Mouse (Mus musculus) thymus, postnatal 10 days (tissue): ENCODE data around the gene Tfcp2.
"Not testable (repeated sequence)": the region's sequence is repeated elsewhere in the genome, so short reads cannot be mapped to it uniquely, and the experiment has no call there.

Experiments
- DNase-seq, 2 experiments: peaks; one replicate each; pipeline ENCODE4 v3.0.0; 2021; ENCODE audit warnings: low spot score in 2 of 2

Tfcp2 gene

DNA sequence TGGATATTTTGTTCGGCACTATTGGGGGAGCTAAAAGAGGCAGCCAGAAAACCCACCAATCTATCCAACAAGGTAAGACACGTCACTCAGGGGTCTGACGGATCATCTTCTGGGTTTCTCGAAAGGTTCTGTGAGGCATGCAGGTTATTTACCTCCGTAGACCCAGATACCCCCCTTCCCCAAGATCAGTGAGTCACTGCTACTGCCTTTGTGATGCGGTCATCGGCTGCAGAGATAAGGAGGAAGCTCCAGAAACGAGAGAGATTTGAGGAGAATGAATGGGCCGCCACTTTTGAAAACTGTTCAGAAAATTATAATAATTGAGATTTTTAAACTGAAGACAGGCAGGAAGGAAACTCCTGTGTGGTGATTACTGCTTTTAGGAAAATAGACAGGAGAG lies 4.6 kb upstream of the Tfcp2 start:
- DNase-seq, result no peak

DNA sequence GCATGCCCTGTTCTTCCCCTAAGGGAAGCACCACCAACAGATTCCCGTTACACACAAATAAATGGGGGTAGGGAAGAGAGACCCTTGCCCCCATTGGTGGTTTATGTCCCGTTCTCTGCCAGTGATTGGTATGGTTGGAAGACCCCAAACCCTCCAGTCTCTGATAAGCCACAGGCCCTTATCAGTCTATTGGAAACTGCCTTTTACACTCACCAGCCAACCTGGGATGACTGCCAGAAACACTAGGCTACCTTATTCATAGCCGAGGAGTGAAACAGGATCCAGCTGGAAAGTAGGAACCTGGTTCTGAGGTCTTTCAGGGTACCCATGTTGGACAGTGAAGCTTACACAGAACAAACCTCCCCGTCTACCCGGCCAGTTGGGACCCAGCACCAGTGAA lies 4.2 kb upstream of the Tfcp2 start:
- no peak for DNase-seq

DNA sequence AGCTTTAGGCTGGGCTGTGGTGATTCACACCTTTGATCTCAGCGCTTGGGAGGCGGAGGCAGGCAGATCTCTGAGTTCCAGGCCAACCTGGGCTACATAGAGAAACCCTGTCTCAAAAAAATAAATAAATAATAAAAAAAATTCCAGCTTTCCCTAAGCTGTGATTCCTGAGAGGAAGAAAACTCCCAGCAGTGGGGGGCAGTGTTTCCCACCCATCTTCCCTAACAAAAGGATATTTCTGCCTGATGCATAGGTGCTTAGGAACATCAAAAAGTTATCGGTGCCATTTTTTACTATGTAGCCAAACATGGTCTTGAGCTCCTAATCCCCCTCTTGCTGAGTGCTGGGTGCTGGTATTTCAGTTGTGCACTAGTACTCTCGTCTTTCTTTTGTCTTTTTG lies 1.5 kb downstream of the Tfcp2 start:
- DNase-seq, result no peak

DNA sequence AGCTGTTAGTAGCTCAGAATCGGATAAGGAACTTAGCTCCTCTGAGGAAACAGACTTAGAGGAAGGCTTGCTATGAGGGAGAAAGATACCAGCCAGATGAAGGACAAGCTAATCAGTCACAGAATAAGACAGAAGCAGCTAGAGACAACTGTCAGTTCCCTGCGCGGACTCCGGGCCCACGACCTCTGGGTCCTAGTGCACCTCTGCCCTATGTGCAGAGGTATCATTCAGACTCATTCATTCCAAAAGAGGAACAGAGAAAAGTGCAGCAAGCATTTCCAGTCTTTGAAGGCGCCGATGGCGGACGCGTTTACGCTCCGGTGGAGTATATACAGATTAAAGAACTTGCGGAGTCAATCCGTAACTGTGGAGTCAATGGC lies 8.2 kb downstream of the Tfcp2 start:
- DNase-seq, result not testable (repeated sequence)

DNA sequence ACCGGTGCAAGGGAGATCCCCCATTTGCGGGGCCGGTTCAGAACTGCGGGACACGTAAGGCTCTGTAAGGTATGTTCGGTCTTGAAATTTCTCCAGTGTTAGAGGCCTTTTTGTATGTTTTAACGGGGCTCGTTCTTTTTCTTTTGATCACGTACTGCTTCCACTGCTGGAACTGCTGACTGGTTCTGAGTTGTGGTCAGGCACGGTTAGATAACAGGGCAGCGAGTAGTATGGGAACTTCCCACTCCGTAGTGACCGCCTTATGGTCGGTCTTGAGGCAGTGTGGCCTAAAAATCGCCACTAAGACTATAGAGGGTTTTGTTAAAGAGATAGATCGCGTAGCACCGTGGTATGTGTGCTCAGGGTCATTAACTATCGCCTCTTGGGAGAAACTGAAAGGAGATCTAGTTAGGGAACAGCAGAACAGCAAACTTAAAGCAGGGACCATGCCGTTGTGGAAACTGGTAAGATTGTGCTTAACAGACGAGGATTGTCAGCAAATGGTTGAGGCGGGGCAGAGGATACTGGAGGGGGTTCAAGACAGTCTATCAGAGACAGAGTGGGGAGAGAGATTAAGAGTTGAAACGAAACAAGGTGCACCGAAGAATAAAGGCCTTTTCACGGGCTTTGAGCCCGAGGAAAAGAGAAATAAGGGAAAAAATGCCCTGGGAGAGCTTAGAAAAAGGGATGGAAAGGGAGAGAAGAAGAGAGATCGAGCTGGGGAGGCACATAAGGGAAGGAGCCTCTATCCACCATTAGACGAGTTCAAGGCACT lies 8.7 kb downstream of the Tfcp2 start:
- not testable (repeated sequence) for DNase-seq

DNA sequence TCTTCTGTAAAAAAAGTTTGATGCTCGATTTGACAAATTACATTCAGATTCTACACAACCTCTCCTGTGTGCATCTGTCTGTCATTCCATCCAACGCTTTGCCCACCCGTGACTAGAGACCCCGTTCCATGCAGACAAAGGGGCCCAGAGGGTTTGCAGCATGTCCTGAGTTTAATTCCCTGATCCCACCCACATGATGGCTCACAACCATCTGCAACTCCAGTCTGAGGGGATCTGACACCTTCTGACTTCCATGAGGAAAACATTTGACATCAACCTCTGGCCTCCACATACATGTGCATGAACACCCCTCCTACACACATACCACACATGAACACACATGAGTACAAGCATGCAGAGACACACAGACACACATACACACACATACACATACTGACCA lies 10.4 kb downstream of the Tfcp2 start:
- DNase-seq, result no peak

DNA sequence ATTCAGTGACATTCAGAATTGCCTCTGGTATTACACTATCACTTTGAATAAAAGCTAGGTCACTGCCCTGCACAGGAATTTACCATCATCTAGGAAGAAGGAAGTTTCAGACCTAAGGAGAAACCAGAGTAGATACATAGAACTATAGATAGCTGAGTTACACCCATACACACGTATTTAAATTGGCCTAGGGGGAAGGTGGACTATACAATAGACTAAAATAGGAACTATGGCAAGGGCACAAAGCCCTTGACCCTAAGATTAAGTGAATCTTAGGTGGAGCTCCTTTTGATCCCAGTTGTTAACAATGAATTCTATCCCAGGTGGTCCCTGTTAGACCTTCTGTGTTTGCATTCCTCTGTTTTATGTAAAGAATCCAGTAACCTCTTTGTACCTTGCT lies 10.8 kb downstream of the Tfcp2 start:
- DNase-seq, result not testable (repeated sequence)

DNA sequence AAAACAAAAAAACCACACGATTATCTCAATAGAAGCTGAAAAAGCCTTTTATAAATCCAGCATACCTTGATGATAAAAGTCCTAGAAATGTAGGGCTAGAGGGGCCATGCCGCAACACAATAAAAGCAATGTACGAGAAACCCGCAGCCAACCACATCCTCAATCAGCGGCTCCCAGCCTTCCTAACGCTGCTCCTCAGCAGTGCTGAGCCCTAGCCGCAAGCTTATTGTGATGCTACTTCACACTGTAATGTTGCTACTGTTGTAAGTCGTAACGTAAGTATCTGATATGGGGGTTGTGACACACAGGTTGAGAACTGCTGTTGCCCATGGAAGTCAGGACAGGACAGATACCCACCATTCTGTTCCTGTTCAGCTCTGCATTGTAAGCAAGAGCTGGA lies 12.4 kb downstream of the Tfcp2 start:
- peak in 1 of 2 experiments; percentile 9 for DNase-seq

DNA sequence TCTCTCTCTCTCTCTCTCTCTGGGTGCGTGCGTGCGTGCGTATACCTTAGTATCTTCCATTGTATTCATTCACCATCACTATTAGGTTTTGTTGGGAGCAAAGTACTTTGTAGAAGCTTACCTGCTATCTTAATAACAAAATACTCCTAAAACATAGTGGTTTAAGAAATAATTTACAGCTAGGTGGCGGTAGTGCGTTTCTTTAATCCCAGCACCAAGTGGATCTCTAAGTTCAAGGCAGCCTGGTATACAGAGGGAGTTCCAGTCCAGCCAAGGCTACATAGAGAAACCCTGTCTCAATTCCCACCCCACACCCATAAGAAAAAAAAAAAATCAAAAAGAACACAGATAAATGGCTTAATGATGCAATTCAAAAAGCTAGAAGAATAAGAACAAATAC lies 13.9 kb downstream of the Tfcp2 start:
- peak in 1 of 2 experiments; percentile 68 for DNase-seq

DNA sequence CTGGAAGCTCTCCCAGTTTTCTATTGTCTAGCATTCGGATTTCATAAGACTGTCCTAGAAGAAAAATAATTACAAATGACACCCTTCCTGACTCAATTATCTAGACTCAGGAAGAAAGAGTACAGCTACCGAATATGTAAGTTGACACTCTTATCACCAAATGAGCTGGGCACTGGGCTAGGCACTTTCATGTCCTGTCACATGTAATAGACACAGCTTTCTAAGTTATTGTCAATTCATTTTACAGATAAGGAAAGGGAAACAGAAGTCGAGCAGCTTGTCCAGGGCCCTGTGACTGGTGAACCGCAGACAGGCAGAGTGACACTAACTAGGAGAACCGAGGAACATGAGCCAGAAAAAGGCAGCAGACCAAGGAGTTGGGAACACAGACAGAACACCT lies 23.9 kb downstream of the Tfcp2 start:
- no peak for DNase-seq

DNA sequence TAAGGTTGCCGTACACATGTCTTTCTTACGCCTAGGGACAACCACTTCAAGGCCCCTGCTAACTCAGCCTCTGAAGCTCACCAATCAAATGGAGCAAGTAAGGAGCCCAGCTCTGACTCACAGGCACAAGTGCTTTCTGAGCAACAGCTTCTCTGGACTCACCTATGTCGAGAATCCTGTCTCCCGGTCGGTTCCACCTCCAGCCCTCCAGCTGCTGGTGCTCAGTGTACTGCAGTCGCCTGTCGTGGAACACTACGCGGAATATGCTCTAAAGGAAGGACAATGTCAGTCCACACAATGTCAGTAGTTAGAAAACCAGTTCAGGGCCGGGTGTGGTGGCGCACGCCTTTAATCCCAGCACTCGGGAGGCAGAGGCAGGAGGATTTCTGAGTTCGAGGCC lies 26.4 kb downstream of the Tfcp2 start:
- DNase-seq, result no peak

DNA sequence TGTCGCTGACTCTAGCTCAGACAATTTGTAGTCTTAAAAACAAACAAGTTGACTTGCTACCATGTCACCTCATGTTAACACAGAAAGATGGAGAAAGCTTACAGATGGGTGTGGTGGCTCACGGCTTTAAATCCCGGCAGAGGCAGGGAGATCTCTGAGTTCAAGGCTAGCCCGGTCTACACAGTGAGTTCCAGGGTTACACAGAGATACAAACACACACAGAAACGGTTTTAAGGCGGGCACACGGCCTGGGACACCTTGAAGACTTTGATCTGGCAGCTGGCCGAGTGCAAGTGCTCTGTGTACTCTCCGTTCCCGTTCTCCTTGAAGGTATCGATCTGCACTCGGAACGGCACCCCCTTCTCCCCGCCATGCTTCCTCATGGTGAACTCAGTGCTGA lies 31.5 kb downstream of the Tfcp2 start:
- DNase-seq, result no peak

DNA sequence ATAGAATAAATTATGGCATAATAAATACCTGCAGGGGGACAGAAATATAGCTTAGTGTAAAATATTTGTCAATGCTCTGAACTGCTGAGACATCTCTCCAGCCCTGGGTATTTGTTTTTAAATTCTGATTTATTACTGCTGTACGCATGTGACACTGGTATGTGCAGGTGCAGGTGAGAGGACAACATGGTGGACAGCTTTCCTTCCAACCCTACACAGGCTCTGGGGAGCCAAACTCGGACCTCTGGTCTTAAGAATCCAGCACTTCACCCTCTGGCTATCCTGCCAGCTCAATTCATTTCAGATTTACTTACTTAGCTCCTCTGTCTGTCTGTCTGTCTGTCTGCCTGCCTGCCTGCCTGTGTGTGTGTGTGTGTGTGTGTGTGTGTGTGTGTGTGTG lies 36.7 kb downstream of the Tfcp2 start:
- DNase-seq, result no peak

DNA sequence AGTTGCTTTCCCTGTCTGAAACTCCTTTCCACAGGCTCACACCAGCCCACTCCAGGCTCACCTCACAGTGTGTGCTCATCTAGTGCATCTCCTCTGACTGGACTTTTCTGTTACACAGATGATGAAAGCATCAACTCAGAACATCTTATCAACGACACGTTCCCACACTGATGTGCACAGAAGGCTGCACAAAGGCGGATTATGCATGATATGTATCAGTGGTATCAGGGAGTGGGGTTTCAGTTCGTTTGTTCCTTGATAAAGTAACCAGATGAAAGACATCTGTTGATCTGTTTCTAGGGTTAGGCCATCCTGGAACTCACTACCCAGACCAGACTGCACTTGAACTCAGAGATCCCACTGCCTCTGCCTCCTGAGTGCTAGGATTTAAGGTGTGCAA lies 38.4 kb downstream of the Tfcp2 start:
- no peak for DNase-seq

DNA sequence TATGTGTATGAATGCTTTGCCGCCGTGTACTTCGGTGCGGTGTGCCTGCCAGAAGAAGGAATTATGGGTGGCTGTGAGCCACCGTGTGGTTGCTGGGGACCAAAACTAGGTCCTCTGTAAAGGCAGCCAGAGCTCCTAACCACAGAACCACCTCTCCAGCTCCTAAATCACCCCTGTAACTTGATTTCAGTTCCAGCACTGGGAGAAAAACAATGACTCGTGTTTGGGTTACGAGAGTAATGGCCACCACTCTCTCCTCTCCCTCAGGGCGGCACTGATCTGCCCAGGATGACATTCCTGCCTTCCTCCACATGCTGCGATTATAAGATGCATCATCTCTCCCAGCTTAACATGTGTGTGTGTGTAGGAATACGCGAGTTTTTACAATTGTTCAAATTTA lies 41.7 kb downstream of the Tfcp2 start:
- no peak for DNase-seq

DNA sequence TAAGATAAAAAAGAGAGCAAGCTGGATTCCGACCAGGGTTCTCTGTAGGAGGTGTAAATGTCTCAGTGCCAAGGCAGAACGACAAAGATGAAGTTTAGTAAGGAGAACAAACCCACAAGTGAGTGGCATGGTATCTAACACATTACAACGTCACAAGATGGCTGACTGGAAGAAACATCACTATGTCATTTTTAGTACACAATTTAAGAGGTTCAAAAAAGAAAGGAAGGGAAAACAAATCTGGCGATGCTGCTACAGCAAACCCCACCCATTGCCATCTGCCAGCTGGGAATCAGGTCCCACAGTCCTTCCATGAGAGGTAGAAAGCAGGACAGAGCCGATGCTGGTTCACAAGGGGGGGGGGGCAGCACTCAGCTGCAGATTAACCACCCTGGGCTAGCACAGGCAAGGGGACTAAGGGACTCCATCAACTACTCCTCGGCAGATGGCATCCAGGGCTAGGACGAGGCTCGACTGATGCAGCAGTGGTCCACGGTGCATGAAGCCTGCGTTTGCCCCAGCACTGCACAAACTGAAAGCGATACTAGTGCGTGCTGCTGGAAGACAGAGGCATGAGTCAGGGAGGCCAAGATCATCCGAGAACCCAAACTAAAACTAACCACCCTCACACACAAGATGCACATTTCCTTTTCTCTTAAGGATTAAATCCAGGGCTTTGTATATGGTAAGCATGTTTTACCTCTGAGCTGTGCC lies 43.2 kb downstream of the Tfcp2 start:
- no peak for DNase-seq

DNA sequence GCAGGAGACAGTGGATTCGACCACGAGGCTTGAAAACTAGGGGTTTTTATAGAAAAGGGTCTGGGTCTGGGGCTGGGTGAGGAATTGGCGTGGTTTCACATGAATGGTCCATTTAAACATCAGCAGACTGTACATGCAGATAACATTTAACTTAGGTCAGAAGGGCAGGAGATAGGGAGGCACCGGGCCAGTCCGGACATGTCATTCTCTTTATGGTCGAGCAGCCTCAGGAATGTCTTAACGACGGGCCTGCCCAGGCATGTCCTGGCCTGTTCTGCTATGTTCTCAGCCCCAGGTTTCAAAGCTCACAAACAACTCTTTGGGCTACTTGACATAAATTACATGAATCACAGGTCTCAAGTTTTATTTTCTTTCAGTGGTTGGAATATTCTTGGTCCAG lies 52.3 kb downstream of the Tfcp2 start:
- not testable (repeated sequence) for DNase-seq

DNA sequence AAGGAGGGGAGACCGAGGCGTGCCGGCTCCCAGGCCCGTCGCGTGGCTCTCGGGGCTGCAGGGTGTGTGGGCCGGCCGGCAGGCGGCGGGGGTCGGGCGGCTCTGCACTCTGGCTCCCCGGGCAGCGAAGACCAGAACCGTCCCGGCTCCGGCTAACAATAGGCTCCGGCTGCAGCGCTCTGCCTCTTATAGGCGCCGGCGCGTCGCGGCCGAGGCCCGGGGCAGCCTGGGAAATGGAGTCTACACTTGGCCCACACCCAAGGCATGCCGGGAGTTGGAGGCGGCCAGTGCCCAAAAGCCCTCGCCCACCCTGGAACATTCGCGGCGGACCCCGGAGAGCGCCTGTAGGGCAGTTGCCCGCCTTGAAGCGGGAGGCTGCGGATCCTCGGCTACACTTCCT lies 56.7 kb downstream of the Tfcp2 start, which contains the start of gene Csrnp2:
Gene Csrnp2, minus strand, starts transcription at position 387 of the 400 bp plus-strand sequence.
- DNase-seq, result peak; percentile 83 to 89

DNA sequence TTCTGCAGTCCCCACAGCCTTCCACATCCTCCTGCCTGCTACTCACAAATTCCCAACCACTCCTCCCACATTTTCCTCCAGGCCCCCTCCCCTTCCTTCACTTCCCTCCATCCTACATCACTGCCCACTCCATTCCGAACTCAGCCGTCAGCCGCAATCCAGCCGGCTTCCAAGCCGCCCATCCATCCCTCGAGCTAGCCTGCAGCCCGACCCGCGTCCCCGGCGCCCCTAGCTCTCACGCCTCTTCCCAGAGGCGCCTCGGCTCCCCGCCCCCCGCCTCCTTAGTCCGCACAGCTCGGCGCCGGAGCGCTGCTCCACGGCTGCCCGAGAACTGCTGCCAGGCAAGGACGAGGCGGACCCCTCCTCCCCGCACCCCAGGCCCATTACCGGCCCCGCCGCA lies 57.2 kb downstream of the Tfcp2 start:
- no peak for DNase-seq

DNA sequence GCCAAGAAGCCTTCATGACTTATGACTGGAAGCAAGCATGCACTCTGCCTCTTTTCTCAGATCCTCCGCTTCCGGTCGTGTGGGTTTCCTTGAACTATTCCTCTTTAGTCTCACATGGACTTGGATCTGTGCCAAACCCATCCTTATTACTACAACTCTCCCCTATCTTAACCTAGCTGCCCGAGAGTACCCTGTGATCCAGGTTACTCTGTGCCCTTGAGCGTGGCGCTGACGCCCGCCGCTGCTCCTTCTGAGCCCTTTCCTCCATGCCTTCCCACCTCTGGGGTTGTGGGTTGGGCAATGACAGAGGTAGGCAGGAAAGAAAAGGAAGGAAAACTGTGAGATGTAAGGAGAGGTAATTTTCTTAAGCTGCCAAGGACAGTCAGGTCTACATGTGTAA lies 59.8 kb downstream of the Tfcp2 start:
- DNase-seq, result no peak

DNA sequence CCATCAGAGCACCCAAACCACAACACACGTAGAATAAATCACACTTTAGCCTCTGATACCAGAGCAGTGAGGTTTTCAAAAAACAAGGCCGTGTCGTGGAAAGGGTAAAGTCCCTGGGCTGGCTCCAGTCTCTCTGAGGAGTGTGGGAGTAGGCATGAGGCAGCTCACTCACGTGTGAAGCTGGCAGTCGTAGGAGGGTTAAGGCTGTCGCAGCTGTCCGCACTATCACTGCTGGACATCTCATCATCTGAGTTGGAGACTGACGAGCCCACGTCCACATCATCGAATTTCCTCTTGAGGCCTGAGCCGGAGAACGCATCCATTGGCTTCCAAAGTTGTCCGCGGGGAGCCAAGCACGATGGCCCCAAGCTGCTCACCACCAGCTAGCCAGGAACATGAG lies 62.5 kb downstream of the Tfcp2 start:
- no peak for DNase-seq

DNA sequence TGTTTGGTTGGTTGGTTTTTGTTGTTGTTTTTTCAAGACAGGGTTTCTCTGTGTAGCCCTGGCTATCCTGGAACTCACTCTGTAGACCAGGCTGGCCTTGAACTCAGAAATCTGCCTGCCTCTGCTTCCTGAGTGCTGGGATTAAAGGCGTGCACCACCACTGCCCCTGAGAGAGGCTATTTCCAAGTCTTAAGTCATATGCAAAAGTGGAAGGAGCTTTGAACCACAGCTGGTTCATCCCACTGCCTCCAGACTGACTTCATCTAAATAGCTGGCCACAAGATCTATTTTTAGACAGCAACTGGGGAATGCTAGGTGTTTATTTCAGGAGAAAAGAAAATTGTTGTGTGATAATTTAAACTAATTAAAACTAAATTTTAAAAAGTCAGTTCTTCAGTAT lies 63.5 kb downstream of the Tfcp2 start:
- DNase-seq, result not testable (repeated sequence)

DNA sequence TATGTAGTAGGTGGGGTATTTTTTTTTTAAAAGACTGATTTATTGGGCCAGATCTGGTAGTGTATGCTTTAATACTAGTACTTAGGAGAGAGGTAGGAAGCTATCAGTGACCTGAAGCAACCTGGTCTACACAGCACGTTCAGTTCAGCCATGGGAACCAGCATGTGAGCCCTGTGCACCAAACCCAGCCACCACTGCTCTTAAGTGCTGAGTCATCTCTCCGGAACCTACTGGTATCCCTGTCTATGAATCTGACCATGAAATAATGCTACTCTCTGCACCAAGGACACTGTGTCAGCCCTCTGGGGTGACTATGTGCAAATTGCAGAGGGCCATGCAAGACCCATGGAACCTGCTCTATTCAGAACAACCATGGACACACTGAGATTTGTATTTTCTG lies 64.8 kb downstream of the Tfcp2 start:
- DNase-seq, result no peak
